Mouse (Mus musculus) NIH3T3 (cell line): ENCODE measurements around the gene Myo1e.

Experiments used
- DNase-seq: peaks from one replicate; pipeline ENCODE4 v3.0.0-alpha.2; 2012; ENCODE audit warnings: low read depth

The Myo1e gene

GRCm38 (mm10) chr9:70365915-70366314, 158.8 kb downstream of the Myo1e start:
- DNase-seq: no peak

- no peak for DNase-seq
Measured at GRCm38 (mm10) chr9:70366898-70367297, 159.7 kb downstream of the Myo1e start.

GRCm38 (mm10) chr9:70371638-70372037, 164.5 kb downstream of the Myo1e start:
- DNase-seq: no peak

DNA sequence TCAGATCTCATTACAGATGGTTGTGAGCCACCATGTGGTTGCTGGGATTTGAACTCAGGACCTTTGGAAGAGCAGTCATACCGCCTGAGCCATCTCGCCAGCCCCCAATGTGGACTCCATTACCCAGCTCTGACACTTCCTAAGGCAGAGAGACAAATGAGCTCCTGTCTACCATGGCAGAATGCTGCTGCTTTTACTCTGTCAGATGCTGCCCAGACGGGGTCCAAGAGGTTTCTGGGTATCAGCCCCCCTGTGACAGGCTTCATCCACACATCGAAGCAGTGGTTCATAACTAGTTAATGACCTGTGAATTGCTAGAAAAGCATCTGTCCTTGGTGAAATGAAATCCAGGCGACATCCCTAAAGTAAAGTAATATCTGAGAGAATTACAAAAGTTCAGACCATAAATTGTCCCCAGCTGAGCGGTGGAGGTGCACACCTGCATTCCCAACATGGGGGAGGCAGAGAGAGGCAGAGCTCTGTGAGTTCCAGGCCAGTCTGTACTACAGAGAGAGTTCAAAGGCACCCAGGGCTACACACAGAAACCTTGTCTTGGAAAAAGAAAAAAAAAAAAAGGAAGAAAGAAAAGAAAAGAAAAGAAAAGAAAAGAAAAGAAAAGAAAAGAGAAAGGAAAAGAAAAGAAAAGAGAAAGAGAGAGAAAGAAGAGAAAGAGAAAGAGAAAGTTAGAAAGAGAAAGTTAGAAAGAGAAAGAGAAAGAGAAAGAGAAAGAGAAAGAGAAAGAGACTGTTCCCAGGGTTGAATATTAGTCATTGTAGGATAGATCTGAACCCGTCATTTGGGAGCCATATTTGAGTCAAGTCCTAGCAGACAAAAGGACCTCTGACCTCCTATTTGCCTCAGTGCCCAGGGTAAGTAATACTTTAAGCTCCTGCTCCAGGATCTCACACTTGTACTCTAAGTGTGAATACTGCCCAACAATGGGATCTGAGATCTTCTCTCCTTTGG, 172.6 kb downstream of the Myo1e start:
- no peak for DNase-seq

DNA sequence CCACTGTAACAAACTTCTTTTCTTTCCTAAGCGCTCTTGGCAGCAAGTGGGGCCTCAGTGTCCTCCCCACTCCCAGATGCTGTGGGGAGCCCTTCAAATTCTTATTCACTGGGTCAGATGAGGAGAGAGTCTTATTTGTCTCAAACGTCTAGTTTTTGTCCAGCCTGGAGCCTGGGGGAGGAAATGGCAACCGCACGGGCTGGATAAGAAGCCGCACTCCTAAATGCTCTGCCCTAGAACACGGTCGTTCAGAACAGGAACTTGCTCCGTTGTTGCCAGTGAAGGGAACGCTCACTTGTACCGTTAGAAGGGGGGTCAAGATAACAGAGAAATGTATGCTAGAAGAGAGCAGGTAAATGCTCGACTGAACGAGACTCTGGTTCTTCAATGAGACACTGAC, 174.9 kb downstream of the Myo1e start:
- DNase-seq: no peak

- no peak for DNase-seq
Measured at GRCm38 (mm10) chr9:70383750-70384149, 176.6 kb downstream of the Myo1e start.

DNA sequence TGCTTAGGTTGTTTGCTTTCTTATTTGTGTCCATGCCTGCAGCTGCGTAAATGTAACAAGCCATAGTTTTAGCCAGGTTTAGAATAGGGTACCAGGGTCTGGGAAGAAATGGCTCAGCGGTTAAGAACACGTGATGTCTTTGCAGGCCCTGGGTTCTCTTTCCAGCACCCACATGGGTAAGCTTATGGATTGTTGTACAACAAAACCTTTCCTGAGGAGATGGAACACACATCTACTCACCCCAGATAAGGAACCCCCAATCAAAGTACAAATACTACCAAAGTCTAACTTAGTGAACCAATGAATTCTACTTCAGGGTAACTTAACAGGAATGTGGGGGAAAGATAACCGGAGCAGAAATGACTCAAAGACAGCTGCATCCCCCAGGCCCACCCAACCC, 177.3 kb downstream of the Myo1e start:
- no peak for DNase-seq

GRCm38 (mm10) chr9:70384958-70385728, 178.0 kb downstream of the Myo1e start:
- DNase-seq: no peak

- DNase-seq: no peak
Measured at GRCm38 (mm10) chr9:70387410-70388119, 180.4 kb downstream of the Myo1e start.

- DNase-seq: peak; percentile 84
Measured at GRCm38 (mm10) chr9:70389548-70389947, 182.4 kb downstream of the Myo1e start.

GRCm38 (mm10) chr9:70391042-70391441, 183.9 kb downstream of the Myo1e start:
- DNase-seq: no peak

- DNase-seq: no peak
Measured at GRCm38 (mm10) chr9:70391660-70392562, 184.8 kb downstream of the Myo1e start.

DNA sequence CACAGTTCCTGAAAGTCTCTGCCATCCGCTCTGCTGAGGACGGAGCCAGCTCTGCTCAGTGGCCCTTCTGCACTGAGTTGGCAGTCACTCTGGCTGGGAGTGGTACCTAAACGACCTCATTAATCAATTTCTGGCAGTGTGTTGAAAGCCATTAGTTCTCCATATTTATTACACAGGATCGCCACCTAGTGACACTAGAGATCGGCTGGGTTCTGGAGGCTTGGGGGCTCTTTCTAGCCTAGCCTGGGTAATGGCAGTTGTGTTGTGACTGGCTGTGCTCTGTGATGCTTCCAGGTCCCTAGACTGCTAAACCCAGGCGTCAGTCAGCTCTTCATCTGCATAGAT, 185.4 kb downstream of the Myo1e start:
- peak; percentile 44 for DNase-seq

GRCm38 (mm10) chr9:70395617-70396016, 188.5 kb downstream of the Myo1e start:
- peak; percentile 20 for DNase-seq

GRCm38 (mm10) chr9:70396083-70396482, 188.9 kb downstream of the Myo1e start:
- DNase-seq: no peak

DNA sequence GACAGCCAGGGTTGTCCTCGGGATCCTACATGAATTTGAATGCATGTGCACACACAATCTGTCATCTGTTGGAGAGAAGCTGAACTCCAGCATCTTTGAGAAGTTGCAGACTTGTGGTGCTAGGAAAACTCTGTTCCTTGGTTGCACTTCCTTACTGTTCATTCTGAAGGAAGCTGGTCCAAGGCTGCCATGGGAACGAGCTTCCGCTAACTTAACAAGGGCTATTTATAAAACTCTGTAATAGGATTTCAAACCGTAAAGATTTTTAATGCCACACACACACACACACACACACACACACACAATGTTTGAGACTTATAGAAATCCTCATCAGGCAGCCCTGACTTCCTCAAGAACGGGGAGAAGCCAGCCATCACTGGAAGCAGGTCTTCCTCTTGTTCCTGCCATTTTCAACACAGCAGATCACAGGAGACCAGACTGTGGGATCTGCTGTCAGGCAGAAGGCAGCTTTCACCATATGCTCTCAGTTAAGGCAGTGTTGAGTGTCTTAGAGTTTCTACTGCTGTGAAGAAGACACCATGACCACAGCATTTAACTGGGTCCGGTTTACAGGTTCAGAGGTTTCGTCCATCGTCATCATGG, 194.9 kb downstream of the Myo1e start:
- DNase-seq: no peak

DNA sequence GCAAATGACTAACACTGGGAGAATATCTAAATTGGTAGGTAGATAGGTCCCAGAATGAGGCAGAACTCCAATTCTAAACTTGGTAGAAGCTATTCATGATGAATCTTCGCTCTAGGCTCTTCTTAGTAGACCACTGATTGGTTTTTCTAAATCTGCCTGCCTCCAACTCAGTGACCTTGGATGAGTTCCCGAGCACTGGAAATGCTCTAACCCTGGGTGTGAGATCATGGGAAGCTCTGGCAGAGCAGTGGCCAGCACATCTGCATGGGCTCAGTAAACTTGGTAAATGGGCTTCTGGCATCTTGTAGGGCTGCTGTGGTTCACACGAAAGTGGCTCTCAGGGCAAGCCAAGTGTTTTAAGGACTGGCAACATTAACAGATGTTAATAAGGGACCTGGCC, 199.4 kb downstream of the Myo1e start:
- DNase-seq: no peak

DNA sequence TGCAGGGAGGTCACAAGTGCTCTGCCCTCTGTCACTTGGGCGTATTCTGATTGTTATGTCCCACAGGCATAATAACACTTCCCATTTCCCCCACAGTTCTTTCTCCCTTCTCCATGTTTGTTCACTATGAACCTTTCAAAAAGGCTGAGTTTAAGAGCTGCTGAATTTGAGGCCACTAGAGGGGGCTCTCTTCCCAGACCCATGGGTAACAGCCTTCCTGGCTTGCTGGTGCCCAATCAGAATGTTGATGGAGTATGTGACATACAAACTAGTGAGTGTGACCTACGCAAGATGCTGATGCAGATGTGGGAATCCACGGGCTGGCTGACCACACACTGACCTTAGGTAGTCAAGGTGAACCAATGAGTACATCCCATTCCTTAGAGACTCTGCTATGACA, 201.6 kb downstream of the Myo1e start:
- peak; percentile 56 for DNase-seq

DNA sequence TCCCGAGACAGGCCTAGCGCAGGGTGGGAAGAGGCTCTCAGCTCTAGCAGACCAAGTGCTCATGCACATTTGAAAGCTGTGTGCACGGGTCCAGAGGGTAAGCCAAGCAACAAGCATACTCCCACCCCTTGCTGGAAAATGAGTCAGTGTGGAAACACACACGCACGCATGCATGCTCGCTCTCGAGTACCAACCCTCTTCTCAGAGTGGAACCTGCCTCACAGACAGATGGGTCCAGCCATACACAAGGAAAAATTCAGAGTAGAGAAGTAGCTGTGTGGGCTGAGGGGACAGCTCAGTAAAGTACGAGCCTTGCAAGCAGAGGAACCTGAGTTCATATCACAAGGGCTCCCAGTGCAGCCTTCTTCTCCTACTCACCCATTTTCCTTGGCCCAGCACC, 202.6 kb downstream of the Myo1e start:
- DNase-seq: no peak

DNA sequence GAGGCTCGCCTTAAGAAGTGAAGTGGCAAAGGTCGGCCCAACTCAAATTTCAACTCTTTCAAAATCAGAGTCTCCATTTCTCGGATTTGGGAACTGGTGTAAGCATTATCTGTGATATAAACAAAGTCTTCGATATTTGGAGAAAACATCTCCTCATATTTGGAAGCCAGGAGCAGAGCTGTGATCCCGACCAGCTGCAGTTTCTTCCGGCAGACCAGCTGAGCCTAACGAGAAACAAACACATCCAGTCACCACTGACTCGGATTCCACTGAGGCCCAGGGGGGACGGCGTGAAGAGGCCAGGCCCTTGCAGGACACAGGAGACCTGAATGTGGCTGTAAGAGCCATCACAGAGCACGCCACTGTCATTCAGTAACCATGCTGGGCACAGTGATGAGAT, 203.5 kb downstream of the Myo1e start:
- no peak for DNase-seq

GRCm38 (mm10) chr9:70413038-70413437, 205.9 kb downstream of the Myo1e start:
- no peak for DNase-seq
